Mouse (Mus musculus): Measurements from ENCODE around the gene Gm11541.

DNA sequence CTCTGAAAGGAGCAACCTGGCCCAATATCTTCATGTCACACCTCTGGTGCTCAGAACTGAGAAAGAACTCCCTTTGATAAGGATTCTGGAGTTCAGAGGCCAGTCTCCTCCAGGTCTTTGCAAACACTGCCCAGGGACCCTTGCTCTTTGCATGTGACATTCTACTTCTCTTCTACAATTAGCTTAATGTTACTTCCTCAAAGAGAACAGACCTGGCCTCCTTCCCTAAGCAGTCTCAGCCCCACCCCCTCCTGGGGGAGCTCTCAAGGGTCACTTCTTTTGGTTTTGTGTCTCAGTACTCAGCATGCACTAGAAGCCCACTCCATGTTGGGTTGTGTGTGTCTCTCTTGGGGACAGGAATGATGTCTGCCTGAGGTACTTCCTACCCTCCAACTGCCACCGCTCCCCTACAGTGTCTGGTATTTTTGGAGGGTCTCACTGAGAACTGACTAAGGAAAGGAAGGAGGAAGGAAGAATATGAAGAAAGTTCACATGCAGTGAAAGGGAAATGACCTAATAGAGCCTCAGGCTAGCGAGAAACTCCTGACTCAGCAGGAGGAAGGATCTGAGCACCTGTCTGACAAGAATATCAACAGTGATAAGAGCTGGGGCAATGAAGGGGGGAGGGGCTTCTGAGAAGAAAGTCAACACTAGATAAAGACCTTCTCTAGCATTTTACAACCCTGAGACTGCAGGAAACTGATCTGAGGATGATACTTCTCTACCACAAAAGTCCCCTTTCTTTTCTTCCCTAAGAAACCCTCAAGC is 48.8 kb upstream of the Gm11541 start:
- TF ChIP-seq EP300 (IDR thresholded peaks at IDR 0.05; ENCODE audit: low read depth) = no peak
- no peak for TF ChIP-seq CTCF (IDR thresholded peaks at IDR 0.05; ENCODE audit: low read depth)
